Mouse (Mus musculus): ENCODE measurements around the gene Aff3.

Gene Aff3

DNA sequence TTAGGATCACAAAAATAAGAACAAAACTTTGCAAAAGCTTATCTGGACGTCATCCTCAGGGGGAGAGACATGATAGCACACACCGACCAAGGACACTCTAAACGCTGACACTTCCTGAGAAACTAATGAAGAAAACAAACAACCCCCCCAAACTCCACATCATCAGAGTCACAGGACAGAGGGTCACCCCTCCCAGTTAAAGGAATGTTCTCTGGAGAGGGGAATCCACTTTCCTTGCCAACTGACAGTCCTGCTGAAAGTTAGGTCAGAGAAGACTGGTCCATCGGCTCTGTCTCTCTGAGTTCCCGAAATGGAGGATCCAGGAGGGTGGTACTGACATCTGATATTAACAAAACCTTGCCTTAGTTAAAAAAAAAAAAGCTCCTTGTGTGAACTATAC lies 403.7 kb downstream of the Aff3 start:
- DNase-seq, result peak in 1 of 2 experiments; percentile 44

DNA sequence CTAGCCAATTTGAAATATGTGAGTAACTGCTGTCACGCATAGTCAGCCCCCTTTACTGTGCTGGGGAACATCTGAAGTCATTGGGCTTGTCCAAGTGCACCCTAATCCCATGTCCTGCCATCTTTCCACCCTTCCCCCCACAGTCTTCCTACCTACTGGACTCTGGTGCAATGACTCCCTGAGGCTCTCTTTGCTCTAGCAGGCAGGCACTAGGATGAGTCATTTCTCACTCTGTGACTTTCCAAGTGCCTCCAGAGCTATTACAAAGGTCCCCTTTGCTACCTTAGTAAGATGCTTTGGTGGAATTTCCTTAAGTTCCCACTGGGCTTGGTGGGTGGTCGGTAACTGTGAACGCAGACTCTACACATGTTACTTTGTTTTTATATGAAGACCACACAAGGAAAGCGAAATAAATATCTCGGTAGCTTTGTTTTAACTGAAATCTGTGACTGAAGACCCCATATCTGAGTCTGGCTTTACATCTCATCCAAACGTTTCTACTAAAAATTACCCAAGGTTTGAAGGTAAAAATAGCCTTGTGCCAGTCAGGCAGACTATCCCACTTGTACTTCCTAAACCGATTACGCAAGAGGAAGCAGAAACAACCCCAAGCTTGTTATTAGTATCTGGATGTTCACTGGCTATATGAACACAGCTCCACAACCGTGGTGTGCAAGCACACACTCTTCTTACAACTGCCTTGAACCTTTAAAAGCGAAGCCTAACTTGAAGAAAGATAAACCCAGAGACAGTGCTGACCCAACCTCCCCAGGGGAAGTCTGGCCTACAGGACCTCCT lies 405.0 kb downstream of the Aff3 start:
- no peak for DNase-seq

DNA sequence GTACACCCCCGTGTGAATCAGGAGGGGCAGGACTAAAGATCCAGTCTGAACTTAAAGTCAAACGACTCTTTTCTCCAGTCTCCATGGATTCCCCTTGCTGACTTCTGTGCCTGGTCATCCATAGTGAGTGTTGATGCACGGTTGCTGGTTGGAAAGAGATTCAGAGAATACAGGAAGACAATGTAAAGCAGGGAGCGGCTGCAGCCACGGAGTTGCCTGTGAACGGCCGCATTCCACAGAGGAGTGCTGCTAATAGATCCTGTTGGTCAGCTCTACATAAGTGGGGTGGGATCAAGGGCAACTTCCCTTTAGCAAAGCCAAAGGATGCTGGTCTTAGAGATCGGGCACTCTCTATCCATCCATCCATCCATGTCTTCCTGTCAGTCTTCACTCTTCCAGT lies 410.3 kb downstream of the Aff3 start:
- DNase-seq, result no peak

DNA sequence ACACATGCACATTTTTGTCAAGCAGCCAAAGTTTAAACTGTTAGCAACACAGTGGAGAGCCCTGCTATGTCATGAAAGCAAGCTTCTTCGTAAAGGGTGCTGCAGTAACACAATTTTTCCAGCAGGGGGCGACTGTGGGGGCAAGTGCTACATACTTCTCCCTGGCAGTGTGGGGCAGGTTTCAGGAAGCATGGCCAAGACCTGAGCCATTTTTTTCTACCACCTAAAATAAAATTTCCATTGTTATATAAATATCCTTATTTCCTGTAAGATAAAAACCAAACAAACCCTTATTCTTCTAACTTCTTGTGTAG lies 412.0 kb downstream of the Aff3 start:
- DNase-seq, result peak; percentile 4 to 31

DNA sequence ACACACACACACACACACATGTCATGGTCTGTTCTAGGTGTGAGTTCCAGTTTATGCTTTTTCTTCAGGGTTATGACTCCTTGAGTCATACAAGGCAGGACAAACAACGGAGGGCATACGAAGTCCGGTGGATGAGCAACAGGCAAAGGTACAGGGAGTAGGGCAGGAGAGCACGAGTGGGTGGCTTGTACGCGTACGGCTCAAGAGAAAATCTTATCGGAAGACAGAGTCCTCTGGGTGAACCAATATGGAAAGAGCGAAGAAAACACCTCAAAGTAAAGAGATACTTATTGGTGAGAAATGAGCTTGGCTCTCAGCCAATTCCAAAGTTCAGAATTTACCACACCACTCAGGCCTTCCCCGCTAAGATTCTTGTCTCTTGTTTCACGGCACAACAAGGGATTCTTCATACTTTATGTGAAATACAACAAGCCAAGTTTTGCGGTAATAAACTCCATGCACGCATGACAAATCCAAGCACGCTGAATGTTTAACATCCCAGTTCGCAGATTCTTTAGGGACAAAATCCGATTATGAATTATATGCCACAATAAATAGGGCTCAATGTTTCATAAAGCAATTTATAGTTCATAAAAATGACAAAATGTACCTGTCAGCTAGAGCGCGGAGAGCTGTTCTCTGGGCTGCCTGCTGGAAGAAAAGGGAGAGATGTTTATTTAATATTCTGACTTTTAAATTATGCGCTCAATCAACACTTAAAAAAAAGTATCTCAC lies 412.6 kb downstream of the Aff3 start:
- DNase-seq, result no peak

DNA sequence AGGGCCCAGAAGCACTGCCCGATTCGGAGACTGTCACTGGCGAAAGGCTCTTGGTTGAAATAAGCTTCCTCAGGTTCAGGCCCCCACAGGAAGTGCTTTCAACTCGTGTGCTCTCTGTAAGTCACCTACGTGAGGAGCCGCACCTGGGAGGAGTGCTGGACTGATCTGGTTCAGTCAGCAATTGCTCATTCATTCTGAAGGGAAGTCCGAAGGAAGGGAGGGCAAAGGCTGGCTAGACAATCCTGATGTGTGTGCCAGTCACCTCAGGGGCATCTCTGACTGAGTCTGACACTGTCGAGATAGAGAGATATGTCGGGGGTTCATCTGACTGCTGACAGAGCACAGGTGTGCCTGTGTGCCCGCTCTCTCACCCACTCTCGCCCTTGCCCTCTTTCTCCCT lies 413.3 kb downstream of the Aff3 start:
- no peak for DNase-seq

DNA sequence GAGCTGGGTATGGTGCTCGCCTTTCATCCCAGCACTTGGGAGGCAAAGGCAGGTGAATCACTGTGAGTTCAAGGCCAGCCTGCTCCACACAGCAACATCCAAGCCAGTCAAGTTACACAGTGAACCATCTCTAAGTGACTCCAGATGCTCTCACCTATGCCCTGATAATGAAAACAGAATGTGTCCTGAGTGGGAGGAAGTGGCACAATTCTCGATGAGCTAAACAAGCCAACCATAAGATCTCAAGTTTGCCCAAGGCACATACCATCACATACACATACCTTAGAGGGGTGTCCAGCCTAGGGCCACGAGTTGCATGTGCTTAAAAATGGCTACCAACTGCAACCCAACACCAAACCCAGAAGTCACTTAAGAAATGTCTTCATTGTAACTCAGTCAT lies 414.5 kb downstream of the Aff3 start:
- DNase-seq, result no peak

DNA sequence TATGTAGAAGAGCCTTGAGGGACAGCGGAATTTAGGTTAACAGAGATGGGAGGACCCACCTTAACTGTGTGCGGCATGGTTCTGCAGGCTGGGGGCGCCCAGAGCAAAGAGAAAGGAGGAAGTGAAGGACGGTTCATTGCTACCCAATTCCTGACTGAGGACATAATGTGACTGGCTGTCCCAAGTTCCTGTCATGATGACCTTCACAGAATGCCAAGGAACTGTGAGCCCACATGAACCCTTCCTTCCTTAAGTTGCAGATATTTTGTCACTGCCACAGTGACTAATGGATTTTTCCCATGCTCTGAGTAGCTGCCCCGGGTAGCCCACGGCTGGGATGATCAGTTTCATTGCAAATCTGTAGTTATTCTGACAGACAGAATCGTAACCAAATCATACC lies 415.2 kb downstream of the Aff3 start:
- DNase-seq, result no peak

DNA sequence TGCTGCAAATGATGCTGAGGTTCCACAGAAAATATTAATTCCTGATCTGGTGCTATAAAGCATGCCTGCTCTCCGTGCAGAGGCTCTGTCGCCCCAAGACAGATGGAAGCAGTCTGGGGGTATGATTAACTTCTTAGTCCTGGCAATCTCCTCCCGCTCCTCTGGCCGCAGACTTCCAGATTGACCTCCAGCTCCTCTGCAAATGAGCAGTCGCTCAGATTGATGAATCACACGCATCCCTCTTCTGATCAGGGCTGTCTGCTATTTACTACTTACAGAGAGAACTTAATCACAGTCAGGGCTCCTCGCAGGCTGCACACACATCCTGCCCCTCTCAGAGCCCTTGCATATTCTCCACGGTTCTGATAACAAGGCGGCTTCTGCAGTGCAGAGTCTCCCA lies 416.7 kb downstream of the Aff3 start:
- no peak for DNase-seq

DNA sequence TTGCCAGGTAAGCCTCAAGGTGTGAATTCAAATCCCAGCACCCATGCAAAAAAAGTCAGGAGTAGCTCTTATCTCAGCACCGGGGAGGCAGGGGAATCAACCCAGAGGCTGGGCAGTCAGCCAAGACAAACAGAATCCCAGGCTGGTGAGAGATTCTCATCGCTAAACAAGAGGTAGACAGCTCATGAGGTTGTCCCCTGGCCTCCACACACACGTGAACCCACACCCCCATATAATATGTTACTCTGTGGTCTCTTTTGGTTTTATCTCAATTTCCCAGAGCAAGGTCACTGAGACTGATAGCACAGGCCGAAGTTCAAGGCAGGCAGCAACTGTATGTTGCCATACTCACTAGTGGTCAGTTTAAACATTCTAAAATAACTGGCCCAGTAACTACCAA lies 422.2 kb downstream of the Aff3 start:
- DNase-seq, result peak in 1 of 2 experiments; percentile 34

DNA sequence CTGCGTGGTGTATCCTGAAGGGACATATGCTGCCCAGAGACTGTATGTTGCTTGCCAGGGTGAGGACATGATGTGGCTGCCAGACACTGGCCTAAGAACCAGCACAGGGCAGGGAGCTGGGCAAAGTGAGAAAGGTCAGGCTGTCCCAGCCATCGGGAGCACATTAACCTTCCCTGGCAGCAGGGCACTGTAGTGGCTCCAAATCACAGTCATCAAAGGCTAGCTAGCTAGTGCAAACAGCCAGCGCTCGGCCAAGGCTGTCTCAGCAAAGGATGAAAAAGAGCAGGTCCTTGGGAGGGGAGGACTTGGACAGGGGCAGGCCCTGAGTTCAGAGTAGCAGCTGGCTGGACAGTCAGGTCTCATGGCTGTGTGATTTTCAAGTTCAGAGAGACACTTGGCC lies 423.0 kb downstream of the Aff3 start:
- peak; percentile 57 to 58 for DNase-seq

DNA sequence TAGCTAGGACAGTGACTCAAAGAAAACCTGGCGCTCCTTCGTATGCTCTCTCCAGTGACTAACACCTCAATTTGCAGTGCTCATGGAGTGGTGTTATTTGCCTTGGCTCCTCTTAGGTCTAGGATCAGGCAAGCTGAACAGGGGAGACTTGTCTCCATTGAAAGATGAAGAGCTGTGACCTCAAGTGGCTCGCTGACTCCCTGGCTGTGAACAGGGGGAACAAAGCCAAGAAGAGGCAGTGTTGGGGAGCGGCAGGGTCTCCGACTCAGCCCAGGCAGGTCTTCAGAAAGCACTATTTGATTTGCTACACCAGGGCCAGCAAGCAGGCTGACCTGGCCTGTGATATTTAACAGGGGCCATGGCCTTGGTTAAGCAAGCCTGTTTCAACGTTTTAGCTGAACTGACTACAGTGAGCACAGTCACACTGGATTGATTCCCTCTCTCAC lies 423.5 kb downstream of the Aff3 start:
- peak; percentile 15 to 38 for DNase-seq

DNA sequence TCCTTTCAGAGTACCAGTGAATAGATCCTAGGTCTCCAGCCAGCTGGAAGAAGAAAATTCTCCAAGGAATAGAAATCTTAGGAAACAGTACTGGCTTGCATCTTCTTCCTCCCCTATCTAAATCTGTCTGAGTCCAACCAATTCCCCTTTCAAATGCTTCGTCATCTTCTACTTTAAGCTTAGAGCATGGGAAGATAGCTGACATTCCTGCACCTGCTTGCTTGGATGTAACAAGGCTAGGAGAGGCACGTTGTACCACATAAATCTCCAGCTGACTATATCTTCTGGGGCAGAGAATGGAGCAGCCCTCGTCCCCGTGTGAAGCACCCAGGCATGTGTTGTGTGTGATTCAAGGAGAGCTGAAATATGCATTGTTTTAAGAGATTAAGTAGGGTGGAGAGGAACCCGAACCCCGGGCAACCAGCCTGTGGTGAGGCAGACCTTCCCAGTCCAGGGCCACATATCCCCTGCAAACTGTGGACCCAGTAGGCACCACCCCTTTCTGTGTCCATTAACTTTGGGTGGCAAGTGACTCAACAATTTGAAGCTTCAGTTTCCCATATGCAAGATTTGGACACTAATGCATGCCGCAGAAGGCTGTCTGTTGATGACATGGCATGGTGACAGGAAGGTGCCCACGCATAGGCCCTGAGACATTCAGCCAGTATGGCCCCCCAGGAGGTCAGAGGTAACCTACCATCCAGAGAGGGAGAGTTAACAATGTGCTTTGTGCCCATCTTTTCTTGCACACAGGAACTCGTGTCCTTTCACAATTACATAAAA lies 424.1 kb downstream of the Aff3 start:
- DNase-seq, result no peak

DNA sequence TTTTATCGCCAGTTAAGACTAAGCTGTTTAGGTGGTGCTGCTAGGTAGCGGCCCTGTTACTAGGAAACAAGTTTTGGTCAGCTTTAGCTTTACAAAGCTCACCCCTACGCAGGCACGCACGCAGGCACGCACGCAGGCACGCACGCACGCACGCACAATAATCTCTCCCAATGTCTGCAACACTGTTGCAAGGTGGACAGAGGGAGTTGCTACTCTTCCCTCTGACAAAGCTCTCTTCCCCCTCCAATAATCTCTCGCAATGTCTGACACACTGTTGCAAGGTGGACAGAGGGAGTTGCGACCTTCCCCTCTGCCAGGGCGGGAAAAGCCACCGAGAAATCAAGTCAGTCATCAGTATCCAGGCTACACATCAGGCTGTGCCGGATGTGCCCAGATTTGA lies 425.2 kb downstream of the Aff3 start:
- no peak for DNase-seq

DNA sequence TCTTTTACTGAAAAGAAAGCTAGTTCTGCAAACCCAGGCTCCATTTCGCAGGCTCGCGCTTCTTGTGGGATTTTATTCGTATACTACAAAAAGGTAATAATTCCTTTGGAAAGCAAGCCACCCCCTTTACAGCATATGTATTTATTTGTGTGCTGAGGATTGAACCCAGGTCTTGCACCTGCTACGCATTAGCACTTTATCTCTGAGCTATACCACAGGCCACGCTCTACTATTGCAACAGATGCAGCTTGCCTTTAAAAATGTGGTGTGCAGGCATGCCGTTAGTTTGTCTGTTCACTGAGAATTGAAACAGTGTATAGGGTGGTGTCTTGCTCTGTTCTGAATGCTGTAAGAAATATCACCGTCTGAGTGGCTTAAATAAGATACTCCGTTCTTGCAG lies 426.9 kb downstream of the Aff3 start:
- DNase-seq, result no peak

DNA sequence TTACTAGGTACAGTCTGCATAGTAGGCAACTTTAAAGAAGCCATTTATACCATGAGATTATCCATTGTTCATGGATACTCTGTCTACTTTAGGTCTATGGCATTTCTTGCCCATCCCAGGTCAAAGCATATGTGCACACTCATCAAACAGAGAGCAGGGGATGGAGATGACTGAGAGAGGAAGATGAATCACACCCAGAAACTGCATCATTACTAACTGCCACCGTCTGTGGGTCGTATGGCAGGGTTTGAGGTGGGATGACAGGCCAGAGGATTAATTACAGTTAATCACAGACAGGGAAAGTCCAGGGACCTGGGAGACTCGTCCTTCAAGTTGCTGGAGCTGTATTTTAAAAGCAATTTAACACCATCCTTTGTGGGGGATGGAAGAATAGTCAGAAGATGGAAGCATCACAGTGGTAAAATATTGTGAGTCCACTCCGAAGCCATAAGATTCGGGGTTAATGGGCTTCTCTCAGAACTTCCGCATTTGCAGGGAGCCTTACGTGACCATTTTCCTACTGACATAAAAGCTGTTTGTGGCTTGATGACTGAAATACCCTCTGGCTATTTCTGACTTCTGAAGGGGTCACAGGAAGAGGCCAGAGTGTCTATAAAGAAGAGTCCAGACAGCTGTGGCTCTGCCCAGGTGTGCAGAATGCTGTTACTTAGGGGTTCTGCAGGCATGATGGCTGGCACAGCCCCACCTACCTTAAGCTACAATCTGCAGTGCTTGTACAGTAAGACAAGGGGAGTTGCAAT lies 427.5 kb downstream of the Aff3 start:
- DNase-seq, result no peak

DNA sequence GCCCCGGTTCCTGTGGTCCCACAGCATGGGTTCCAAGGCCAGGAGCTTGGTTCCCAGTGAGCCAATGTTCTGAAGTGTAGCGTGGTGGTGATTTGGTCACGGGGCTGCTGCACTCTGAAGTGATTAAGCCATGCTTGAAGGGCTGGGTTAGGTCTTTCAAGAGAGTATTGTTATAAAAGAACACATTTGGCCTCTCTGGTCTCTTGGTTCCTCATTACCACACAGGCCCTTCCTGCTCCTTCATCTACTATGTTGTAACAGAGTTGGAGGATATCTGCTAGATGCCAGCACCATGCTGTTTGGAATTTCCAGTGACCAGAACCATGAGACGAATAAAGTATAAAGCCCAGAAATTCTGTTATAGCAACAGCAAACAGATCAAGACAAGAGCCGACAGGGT lies 431.6 kb downstream of the Aff3 start:
- no peak for DNase-seq

DNA sequence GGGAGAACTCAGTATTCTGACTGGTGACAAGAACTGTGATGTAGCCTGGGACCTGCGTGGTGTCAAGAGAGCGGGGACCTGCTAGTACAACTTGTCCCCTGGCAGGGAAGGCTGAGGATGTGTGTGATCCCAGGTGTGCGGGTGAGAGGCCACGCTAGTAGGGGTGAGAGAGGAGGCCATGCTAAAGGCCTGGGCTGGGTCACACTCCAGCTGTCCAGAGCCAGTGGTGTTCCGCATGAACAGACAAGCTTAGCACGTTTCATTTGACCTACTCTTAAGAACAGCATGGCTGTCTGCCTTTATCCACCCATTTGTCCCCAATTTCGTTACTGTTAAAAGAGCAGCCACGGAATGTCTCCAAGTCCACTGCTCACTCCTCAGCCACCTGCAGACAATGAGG lies 434.7 kb downstream of the Aff3 start:
- DNase-seq, result peak in 1 of 2 experiments; percentile 47

DNA sequence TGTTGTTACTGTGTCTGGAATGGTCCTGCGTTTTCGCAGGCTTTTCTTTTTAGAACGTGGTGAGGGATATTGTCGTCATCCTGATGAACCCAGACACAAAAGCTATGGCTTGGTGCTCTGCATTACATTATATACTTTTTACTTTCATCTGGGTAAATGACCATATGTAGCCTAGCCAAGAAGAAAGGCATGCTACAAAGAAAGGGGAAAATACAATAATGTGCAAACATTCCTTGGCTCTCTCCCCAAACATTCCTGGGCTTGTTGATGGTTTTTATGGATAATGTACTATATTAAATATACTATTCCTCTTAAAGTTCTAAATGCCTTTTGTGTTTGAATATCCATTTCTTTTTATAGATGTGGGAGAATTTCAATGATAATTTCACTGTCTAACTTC lies 435.9 kb downstream of the Aff3 start:
- no peak for DNase-seq

DNA sequence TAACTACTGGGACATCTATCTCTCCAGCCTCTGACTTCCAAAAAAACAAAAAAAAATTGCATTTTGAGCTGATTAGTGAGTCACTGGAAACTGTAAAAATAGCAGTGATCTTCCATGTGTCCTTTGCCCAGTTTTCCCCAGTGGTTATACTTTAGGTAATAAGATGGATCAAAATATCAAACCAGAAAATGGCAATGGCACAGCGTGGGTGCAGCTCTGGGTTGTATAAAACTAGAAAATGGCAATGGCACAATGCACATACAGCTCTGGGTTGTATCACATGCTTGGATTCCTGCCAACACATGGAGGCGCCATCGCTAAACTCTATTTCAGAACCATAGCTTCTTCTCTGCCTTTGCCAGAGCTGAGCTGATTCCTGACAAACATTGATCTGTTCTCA lies 439.6 kb downstream of the Aff3 start:
- no peak for DNase-seq

DNA sequence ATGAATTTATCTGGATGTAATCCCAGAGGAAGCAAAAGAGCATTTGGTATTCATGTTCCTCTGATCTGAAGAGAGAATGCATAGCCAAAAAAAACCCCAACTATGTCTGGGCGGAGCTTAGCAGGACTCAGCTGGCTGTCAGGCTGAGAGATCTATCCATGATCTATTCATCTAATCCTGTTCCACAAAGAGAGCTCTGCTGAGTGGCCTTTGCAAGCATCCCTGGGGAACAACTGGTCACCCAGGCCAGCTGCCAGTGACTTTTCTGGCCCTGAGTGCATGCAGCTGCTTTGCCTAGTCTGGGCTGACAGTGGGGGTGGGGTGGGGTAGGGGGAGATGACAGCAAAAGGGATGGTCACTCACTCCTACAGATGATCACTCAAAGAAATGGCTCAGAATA lies 442.6 kb downstream of the Aff3 start:
- DNase-seq, result peak; percentile 2 to 26

DNA sequence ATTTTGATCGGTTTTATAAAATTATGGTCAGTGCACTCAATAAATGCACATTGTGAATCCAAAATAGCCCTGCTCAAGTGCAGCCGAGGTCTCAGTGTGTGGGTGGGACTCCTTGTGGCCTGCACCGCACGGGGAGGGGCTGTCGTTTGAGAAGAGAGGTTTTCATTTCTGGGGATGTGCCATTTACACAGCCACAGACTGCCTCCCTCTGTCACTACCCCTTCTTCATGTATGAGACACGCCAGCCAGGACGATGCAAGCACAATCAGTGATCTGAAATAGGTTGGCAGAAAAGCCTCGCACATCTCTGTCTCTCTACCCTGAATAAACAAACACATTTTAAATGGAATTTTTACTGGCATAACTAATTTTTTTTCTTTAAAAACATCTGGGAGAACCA lies 443.3 kb downstream of the Aff3 start:
- DNase-seq, result no peak
